Mouse (Mus musculus) liver, embryonic 12.5 days (tissue): ENCODE data around the gene Myo1a. TPM values are rescaled to one million over a fixed set of nuclear protein-coding genes. Genes with fewer than 3 reads are reported as not detected.

ENCODE experiments used
- polyA plus RNA-seq: library from polyadenylated mRNA; unstranded; fragments of >200 nt; fragmentation: Nextera tagmentation; extraction: Ambion mirVana; gene quantifications from 2 replicates; pipeline ENCODE4 v1.2.1, GENCODE M21; 2016

Gene Myo1a
- polyA plus RNA-seq, 1 experiment from 2014 or later = 0.06 TPM

Other genes starting within 250 kb of the Myo1a start
- 0.24 and 0.45 TPM in 2 replicates for gene Stac3, start 203.5 kb upstream of the Myo1a start, polyA plus RNA-seq
- 12.9 and 14.8 TPM in 2 replicates for gene Ndufa4l2, start 190.2 kb upstream of the Myo1a start, polyA plus RNA-seq
- 181 and 185 TPM in 2 replicates for gene Shmt2, start 182.7 kb upstream of the Myo1a start, polyA plus RNA-seq
- gene Nxph4, start 170.6 kb upstream of the Myo1a start, polyA plus RNA-seq = 0.10 and 0.23 TPM in 2 replicates
- gene Lrp1, start 84.0 kb upstream of the Myo1a start, polyA plus RNA-seq = 22.8 and 26.5 TPM in 2 replicates
- gene Stat6, start 62.2 kb upstream of the Myo1a start, polyA plus RNA-seq = 19.2 and 19.4 TPM in 2 replicates
- 7.0 and 8.0 TPM in 2 replicates for gene Nemp1, start 38.3 kb upstream of the Myo1a start, polyA plus RNA-seq
- 2.6 and 3.4 TPM in 2 replicates for gene Nab2, start 36.6 kb upstream of the Myo1a start, polyA plus RNA-seq
- 8.6 and 14.1 TPM in 2 replicates for gene Tac2, start 19.3 kb downstream of the Myo1a start, polyA plus RNA-seq
- 1.3 and 1.4 TPM in 2 replicates for gene Zbtb39, start 34.4 kb downstream of the Myo1a start, polyA plus RNA-seq
- 10.3 and 11.2 TPM in 2 replicates for gene Gpr182, start 46.6 kb downstream of the Myo1a start, polyA plus RNA-seq
- 0.22 and 0.30 TPM in 2 replicates for gene Rdh1, start 54.6 kb downstream of the Myo1a start, polyA plus RNA-seq
- 0.11 and 0.18 TPM in 2 replicates for gene Rdh16f1, start 54.6 kb downstream of the Myo1a start, polyA plus RNA-seq
- not detected in 2 replicates for gene Rdh9, start 71.2 kb downstream of the Myo1a start, polyA plus RNA-seq
- gene Rdh16, start 96.0 kb downstream of the Myo1a start, polyA plus RNA-seq = not detected in 2 replicates
- not detected in 2 replicates for gene Rdh19, start 144.8 kb downstream of the Myo1a start, polyA plus RNA-seq
- gene Rdh16f2, start 161.3 kb downstream of the Myo1a start, polyA plus RNA-seq = not detected in 2 replicates
- gene Rdh7, start 183.6 kb downstream of the Myo1a start, polyA plus RNA-seq = 0.07 TPM in 1 of 2 replicates, not detected in the other
- not detected in 2 replicates for gene Sdr9c7, start 193.3 kb downstream of the Myo1a start, polyA plus RNA-seq